Mouse (Mus musculus): ENCODE results near the gene Prdm11.
A peak's percentile ranks its signal among the peaks of the same experiment; 100 is the strongest.

Gene Prdm11

DNA sequence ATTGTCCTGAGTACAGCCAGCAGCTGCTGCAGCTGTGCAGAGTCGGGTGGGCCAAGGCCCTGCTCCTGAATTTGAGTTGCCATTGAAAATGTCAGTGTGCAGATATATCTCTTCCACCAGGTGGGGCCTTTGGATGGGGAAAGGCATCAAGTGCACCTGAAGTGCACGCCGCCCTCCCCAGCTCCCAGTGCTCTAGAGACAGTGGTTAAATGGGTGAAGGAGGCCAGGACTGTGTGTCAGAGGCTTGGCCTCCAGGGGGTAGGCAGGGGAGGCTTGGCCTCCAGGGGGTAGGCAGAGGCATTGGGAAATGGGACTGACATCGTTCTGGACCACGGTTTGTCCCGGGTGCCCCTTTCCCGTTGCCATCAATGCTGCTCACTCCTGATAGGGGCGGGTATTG, 79.7 kb downstream of the Prdm11 start:
- DNase-seq (ENCODE audit: low spot score) = no peak

DNA sequence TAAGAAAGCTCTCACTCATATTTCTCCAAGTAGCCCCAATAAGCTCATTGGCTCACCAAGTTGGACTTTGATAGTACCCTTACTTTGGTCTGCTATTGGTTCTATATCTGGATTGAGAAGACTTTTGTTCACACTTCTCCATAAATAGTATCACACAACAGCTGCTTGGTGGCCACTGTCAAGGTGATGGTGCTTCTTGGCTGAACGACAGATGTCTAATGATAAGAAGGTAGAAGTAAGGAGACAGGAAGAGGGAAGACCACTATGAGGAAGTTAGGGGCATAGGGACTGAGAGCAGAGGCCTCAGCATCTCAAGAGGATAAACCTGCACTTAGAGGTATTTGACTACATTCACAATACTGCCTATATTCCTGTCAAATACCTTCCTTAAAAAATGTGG, 81.6 kb downstream of the Prdm11 start:
- DNase-seq (ENCODE audit: low spot score) = no peak

DNA sequence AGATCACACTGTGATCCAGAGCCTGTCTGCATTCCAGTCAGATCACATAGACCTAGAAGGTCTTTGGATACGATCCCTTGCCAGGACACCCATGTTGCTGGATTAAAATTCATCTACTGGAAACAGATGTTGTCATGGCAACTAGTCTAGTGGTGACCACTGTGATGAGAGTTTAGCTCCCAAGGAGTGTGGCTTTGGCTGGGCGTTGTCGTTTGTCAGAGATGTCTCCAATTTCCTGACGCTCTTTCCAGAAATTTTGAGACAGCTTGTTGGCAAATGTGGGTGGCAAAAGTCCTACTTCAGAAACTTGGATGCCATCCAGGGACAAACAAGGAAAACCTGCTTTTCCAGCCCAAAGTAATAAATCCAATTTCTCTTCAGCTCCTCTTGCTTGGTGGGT, 87.3 kb downstream of the Prdm11 start:
- DNase-seq (ENCODE audit: low spot score) = no peak

DNA sequence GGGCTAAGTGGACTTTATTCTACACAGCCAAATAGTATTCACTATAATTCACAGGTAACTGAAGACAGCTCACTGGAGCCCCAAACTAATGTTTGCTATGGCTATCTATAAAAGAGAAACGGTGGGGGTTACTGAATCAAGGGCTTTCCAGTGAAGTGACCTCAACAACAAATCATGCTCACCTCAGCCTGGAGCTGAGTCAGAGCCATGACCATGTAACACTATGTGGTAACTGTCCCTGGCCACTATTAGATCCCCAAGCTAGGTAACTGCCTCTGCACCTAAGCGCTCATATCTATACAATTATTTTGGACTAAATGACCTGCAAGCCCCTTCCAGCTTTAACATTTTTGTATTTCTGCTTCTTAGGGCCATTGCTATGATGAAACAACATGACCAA, 89.0 kb downstream of the Prdm11 start:
- no peak for DNase-seq (ENCODE audit: low spot score)

DNA sequence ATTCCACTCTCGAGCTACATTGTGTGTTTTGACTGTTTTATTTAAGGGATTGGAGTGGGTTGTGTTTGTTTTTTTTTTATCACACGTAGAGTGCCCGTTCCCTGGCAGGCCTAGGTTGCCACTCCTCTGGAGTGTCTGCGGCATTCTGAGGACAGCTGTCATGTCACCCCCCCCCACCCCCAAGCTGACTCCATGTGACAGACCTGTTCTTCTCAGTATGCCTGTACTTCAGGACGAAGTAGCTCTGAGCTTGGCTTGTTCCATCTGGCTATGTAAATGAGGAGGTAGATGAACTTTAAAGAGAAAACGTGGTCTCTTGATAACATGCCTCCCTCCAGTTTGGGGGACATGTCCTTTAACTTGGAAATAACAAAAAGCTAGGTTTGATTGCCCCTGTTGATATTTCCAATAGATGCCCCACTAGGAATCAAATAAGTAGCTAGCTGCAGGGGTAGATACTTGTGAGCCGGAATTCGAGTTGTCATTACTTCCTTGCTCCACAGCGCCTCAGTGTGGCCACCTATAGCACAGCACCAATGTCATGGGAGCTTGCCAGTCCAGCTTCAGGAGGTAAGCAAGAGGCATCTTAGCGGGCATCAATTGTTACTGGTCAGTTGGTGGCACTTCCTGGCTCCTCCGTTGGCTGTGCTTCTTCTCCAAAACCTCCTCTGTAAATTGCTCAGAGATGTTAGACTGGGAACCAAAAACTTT, 91.4 kb downstream of the Prdm11 start:
- DNase-seq (ENCODE audit: low spot score) = peak; percentile 33

DNA sequence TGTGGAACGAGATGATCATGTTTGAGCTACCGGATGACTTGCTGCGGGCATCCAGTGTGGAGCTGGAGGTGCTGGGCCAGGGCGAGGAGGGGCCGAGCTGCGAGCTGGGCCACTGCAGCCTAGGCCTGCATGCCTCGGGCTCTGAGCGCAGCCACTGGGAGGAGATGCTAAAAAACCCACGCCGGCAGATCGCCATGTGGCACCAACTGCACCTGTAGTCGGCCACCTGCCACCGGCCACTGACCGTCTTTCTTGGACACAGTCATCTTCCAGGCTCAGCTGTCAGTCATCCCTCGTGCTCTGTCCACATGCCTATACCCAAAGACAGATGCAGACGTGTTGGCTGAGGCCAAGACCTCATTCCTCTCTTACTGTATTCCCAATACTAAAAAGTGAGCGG, 92.5 kb downstream of the Prdm11 start:
- no peak for DNase-seq (ENCODE audit: low spot score)

DNA sequence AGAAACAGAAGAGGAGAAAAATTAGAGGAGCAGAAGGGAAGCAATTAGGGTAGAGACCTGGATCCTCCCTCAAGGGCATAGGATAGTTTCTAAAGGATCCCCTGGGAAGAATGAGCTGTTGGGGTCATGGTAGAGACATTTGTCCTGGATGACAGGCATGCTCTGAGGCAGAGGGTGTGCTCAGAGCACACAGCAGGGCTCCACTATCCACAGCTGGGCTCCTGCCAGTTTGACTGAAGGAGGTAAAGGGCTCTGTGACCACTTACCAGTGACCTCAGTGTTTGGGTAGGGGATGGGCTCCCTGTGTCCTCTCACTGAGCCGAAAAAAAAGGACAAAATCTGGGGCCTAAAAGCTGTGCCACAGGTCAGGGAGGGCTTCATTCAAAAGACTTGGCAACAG, 96.4 kb downstream of the Prdm11 start:
- no peak for DNase-seq (ENCODE audit: low spot score)

DNA sequence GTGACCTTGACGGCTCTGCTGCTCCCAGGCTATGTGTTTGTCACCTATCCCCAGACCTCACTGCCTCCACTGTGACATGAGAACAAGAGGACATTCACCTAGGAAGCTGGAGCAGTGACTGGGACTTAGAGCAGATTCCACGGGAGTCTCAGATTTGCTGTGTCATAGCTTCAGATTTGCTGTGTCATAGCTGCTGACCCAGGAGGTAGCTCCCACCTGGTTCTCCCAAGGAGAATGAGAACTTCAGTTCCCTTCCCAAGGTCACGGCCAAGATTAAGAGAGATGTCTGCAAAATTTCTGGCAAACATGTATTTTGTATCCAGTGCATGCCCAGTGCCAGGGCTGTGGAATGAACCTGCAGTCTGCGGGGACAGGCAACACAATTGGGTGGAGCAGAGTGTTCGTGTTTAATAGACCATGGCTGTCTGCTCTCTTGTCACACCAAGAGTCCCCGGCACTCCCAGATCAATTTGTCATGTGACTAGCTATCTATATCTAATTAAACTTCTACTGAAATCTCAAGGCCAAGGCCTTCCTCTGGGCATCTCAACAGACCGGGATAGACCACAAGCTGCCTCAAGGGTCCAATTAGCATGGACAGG, 97.2 kb downstream of the Prdm11 start:
- DNase-seq (ENCODE audit: low spot score) = no peak

DNA sequence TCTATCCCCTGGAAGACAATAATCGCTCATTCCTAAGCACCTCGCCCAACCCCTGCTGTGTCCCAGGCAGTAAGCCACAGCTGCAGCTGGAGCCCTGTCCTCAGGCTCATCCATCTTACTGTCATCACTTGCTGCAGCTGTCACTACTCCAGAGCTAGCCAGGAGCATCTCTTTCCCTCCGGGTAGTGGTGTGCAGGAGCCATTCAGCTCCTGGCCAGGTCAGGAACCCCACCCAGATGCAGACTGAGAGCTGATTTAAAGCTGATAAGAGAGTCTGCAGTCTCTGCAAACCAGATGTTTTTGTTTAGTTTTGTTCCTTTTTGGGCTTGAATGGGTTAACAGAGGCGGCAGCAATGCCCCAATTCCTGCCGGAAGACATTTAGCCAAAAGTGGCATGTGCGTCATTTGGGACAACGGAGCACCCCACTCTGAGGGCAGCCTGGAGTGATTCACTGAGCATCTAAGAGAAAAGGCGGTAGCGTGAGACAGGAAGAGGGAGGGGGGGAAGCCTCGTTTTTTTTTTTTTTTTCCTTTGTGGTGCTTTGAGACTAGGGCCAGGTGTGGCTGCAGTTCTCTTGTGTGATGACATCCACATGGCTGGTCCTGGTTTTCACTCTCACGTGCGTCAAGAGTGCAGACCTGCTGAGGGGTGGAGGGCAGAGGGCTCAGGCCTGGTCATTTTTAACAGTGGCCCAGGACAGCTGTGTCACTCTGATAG, 97.8 kb downstream of the Prdm11 start:
- DNase-seq (ENCODE audit: low spot score) = peak; percentile 1

DNA sequence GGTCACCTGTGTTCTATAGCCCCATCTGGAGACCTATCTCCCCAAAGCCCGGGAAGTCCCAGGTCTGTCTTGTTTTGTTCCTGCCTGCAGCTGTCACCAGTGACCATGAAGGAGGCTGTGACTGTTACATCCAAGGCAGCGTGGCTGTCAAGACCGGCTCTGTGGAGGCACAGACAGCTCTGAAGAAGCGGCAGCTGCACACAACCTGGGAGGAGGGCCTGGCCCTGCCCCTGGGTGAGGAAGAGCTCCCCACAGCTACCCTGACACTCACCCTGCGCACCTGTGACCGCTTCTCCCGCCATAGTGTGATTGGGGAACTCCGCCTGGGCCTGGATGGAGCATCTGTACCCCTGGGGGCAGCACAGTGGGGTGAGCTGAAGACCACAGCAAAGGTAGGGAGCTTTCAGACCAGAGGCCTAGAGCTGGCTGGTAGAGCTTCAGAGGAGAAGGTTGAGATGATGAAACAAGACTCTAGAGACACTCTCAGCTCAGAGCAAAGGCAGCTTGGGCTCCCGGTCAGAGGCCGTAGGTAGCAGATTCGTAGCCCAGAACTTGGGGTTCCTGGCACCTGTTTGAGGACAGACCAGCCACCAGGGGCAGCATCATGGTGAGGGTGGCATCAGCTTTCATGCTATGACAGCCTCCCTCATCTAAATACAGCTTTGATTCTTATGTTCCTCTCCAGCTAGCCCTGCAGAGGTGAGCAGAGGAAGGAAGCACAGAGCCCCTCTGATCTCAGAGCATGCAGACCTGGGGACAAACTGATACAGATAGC, 100.0 kb downstream of the Prdm11 start:
- no peak for DNase-seq (ENCODE audit: low spot score)

DNA sequence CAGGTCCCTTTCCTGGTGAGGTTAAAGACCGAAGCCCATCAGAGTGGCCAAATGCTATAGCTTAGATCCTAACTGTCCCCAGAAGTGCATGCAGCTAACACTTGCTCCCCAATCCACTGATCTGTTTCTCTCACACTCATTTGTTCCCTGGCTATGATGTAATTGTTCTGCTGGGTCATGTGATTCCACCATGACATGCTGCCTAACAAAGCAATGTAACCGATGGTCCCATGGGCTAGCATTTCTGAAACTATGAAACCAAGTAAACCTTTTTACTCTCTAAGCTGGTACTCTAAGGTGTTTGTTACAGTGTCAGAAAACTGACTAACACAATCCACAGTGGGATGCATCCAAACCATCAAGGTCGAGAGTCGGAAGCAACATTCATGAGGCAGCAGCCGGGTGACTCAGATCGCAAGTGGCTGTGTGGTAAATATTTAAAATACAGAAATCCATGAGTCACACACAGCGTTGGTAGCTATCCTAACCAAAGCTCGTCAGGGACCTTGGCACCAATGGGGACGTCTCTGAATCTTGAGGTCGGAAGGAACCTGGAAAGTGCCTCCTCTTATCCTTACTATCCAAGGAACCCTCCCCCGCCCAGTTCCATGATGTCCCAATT, 100.7 kb downstream of the Prdm11 start:
- no peak for DNase-seq (ENCODE audit: low spot score)

DNA sequence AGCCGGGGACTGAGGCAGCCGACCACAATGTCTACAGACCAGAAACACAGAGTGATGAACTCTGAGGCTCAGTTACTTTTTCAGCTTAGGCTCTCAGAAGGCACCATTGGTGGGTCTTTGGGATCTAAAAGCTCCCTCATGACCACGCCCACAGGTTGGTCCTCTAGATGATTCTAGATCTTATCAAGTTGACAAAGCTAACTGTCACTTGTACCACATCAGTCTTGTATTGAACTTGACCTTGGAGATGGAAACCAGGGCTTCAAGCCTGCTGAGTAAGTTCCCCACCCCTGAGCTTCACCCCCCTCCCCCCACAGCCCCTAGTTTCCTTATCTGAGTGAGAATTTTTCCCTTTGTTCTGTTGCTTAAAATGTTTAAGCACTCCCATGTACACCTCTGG, 101.6 kb downstream of the Prdm11 start:
- no peak for DNase-seq (ENCODE audit: low spot score)

DNA sequence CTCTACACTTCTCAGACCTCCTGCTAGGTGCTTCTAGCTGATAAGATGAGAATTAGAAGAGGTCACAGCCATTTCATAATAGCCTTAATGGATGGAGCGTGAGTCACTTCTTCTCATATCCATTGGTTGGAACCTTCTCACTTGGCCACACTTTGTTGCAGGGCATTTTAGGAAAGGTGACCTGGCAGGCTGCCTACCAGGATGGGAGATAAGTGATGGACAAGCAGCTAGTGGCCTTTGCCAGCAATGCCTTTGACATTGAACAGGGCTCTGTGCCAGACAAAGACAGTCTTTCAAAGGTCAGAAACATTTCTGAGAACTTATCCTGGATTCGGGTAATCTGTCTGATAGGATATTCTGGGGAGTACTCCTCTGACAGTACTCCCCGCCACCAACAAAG, 102.6 kb downstream of the Prdm11 start:
- DNase-seq (ENCODE audit: low spot score) = no peak

DNA sequence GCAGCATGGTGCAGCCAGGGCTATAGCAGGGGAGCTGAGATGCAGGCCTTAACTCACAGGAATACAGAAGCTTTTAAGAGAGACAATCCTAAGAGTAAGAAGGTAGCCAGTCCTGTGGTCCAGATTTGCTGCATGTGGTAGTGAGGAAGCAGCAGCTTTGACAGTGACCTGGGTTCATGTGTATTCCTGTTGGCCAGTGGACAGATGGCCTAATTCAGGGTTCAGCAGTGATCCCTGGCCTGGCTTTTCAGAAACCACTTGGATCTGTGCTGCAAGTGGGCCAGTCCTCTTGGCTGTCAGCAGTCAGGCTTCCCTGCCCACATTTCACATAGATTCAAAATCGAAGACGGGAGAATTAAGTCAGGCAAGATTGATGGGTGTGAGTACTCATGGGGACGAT, 104.5 kb downstream of the Prdm11 start:
- DNase-seq (ENCODE audit: low spot score) = no peak

DNA sequence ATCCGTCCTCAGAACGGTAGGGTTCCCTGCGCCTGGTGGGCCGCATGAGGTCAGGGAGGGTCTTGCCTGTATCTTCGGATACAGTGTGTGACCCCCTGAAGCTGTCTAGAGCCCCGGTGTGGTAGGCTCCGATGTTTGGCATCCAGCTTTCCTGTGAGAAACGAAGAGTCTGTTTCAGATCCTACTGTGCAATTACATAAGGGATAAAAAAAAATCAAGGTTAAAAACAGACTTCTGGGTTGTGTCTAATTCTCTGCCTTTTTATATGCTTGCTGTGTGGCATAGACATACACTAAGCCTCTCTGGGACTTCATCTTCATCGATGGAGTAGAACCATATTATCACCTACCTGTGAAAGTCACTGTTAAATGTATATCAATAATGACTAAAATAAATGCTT, 105.0 kb downstream of the Prdm11 start:
- no peak for DNase-seq (ENCODE audit: low spot score)

DNA sequence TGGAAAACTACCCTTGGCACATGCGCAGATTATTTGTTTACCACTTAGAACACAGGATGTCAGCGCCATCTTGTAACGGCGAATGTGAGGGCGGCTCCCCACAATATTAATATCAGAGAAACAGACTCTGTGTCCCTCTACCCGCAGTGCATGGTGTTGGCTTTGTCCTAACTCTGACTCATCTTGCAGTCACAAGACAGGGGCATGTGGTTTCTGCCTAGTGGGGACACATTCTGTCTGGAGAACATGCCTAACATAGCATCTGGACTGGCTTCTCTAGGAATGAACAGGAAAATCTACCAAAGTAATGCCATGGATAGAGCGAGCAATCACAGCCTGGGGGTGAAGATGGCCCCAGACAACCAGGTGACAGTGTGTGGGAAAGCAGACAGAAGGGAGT, 107.1 kb downstream of the Prdm11 start:
- no peak for DNase-seq (ENCODE audit: low spot score)

DNA sequence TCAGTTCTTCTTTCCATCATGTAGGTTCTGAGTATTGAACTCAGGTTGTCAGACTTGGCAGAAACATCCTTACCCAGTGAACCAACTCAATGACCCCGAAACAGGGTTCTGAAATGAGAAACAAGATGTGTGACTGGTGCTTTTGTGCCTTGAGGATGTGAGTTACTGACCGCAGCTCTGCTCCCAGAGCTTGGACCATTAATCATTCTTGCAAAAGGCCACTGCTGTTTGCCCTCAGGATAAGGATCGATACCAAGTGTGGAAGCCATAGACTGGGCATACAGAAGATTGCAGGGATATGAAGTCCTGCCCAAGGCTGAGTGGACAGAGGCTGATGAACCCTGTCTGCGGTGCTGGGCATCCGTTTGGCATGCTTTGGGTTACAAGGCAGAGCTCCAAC, 107.9 kb downstream of the Prdm11 start:
- DNase-seq (ENCODE audit: low spot score) = no peak

DNA sequence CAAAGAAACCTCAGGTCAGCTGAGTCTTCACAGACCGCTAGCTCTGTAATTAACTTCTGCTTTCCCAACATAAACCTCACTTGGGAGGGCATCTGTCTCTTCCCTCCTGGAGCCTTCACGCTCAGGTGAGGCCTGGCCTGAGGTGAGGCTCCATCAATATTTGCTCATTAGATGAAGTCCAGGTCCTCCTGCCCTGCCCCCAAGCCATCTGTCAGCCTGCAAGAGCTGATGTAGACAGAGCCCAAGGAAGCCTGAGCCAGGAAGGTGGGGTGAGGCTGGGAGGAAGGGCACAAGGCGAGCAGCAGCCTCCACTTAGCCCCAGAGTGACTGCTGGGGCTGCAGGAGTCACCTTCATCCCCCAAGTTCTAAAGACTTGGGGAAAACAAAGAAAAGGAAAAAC, 110.5 kb downstream of the Prdm11 start:
- no peak for DNase-seq (ENCODE audit: low spot score)

DNA sequence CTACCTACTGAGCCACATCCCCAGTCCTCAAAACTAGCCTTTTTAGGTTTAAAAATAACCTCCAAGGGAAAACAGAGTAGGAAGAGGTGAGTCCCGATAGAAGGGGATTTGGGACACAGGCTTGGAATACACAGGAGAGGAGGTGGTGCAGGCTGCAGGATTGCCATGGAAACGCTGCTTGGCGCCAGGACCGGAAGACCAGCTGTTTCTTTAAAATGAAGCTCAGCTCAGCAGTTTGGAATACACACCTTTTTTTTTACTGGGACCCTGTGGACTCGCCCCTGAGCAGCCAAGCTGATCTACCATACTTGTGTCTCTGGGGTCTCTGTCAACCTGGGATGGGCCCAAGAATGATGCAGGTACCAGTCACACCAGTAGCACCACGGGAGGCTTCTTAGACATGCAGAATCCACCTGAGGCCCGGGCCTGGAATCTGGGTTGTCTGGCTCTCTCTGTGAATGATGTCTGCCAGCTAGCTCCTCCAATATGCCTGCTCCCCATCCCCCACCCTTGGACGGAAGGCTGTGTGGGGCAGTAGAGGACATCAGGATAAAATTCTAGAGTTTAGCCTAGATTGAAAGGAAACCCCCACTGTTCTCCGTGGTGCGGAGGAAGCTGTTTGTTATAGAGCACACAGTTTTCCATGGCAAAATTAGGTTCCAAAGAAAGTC, 111.5 kb downstream of the Prdm11 start:
- DNase-seq (ENCODE audit: low spot score) = no peak

DNA sequence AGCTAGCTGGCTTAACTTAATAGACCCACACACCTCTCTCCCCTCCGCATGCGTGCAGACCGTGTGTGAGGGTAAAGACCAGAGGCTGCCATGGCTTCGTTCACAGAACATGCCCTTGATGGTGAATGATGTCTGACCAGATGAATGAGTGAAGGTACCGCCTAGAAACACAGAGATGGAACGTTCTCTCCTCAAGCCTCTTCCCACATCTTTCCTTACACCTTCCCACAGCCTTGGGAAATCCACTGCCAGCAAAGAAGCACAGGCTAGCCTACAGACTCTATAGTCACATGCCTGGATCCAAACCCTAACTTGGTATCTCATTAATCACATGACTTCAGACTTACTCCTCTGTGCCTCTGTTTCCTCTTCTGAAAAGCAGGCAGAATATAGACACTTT, 112.6 kb downstream of the Prdm11 start:
- no peak for DNase-seq (ENCODE audit: low spot score)

DNA sequence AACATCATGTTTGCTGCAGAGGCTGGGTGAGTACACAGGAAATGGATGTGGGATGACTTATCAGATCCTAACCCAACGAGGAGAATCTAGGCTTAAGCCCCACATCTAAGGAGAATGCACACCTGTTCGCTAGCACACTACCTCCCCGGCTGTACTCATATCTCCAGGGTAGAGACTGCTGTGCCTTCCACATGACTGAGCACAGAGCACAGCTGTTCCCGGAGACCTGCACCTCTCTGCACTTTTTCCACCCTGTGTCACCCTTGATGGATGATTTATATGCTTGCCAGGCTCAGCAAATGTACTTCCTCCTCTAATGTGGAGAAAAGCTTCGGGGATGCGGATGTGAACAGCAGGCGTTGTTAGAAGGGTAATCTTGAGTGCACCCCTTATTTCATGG, 114.9 kb downstream of the Prdm11 start:
- no peak for DNase-seq (ENCODE audit: low spot score)

DNA sequence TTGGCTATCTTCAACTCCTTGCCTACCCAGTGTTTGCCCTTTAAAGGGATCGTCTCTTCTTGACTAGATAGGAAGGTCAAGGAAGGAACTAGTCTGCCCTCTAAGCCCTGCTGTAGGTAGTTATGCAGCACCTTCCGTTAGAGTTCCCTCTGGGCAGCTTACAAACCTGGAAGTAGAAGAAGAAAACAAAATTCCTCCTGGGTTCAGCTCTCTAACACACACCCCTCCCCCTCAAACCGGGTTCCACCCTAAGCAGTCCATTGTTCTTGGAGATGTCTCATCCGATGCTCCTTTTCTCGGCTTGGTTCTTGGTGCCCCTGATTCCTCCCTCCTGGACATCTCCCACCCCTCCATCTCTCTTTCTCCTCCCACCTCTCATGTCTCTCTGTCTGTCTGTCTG, 116.3 kb downstream of the Prdm11 start:
- DNase-seq (ENCODE audit: low spot score) = no peak
